Mouse (Mus musculus): ENCODE data around the gene Fuca1. TPM values are rescaled to one million over a fixed set of nuclear protein-coding genes. Genes with fewer than 3 reads are reported as not detected.

The Fuca1 gene
- total and polyA plus RNA-seq, 2 experiments from 2014 or later, result 33.2 to 67.7 TPM

GRCm38 (mm10) chr4:135950365-135950764, 29.8 kb downstream of the Fuca1 start:
- Histone ChIP-seq H3K9ac (no peak overlapping the region), H3K36me3 (ENCODE audit: insufficient read depth) (peaks cover 25% of the 10 kb centered on the region), H3K9me3 (ENCODE audit: low read length) (no peaks in the 10 kb centered on the region), H3K27me3 (ENCODE audit: insufficient read depth, low read length) (no peaks in the 10 kb centered on the region), H3K4me1 (ENCODE audit: insufficient read depth) (no peaks in the 10 kb centered on the region), H3K27ac (ENCODE audit: low read depth, low read length) (no peak overlapping the region), H3K4me2 (ENCODE audit: low read depth) (no peak overlapping the region), H3K4me3 (ENCODE audit: low read depth, low read length) (no peak overlapping the region)
- TF ChIP-seq CTCF (IDR thresholded peaks at IDR 0.05; ENCODE audit: low read depth), result no peak
- ATAC-seq (no peak), DNase-seq (no peak)
- WGBS, result 90% methylated on average over 6 of the region's 6 CpGs

- ATAC-seq, result no peak
- DNase-seq, result no peak
- Histone ChIP-seq H3K9ac (no peak overlapping the region), H3K4me3 (ENCODE audit: low read depth, low read length) (no peak overlapping the region), H3K27ac (ENCODE audit: low read depth, low read length) (no peak overlapping the region), H3K27me3 (ENCODE audit: insufficient read depth, low read length) (no peaks in the 10 kb centered on the region), H3K4me2 (ENCODE audit: low read depth) (no peak overlapping the region), H3K4me1 (ENCODE audit: insufficient read depth) (no peaks in the 10 kb centered on the region), H3K9me3 (ENCODE audit: low read length) (no peaks in the 10 kb centered on the region), H3K36me3 (ENCODE audit: insufficient read depth) (peaks cover 34% of the 10 kb centered on the region)
- peak; percentile 49 for TF ChIP-seq CTCF (IDR thresholded peaks at IDR 0.05; ENCODE audit: low read depth)
- 96% methylated on average over 3 of the region's 3 CpGs for WGBS
These were observed 31.0 kb downstream of the Fuca1 start for GRCm38 (mm10) chr4:135951505-135951904.

- H3K27ac ChIP-seq (ENCODE audit: low read depth, low read length), result no peak overlapping the region
- no peak overlapping the region for H3K9ac ChIP-seq
- DNase-seq (no peak), ATAC-seq (no peak)
- no peak overlapping the region for H3K4me3 ChIP-seq (ENCODE audit: low read depth, low read length)
- peaks cover 35% of the 10 kb centered on the region for H3K36me3 ChIP-seq (ENCODE audit: insufficient read depth)
- no peaks in the 10 kb centered on the region for H3K4me1 ChIP-seq (ENCODE audit: insufficient read depth)
- TF ChIP-seq CTCF (IDR thresholded peaks at IDR 0.05; ENCODE audit: low read depth), result no peak
- H3K9me3 ChIP-seq (ENCODE audit: low read length), result no peaks in the 10 kb centered on the region
- no peaks in the 10 kb centered on the region for H3K27me3 ChIP-seq (ENCODE audit: insufficient read depth, low read length)
- no peak overlapping the region for H3K4me2 ChIP-seq (ENCODE audit: low read depth)
- 91% methylated on average over 3 of the region's 3 CpGs for WGBS
These were observed 32.6 kb downstream of the Fuca1 start for GRCm38 (mm10) chr4:135953179-135953578.

- peak; percentile 97 for TF ChIP-seq CTCF (IDR thresholded peaks at IDR 0.05; ENCODE audit: low read depth)
- H3K9ac ChIP-seq, result no peak overlapping the region
- peaks cover 46% of the 10 kb centered on the region for H3K36me3 ChIP-seq (ENCODE audit: insufficient read depth)
These were observed 33.7 kb downstream of the Fuca1 start for GRCm38 (mm10) chr4:135954241-135954640.

GRCm38 (mm10) chr4:135955886-135956285, 35.4 kb downstream of the Fuca1 start:
- Histone ChIP-seq H3K4me3 (ENCODE audit: low read depth, low read length) (no peak overlapping the region), H3K36me3 (ENCODE audit: insufficient read depth) (peaks cover 56% of the 10 kb centered on the region), H3K4me2 (ENCODE audit: low read depth) (no peak overlapping the region), H3K4me1 (ENCODE audit: insufficient read depth) (no peaks in the 10 kb centered on the region), H3K27me3 (ENCODE audit: insufficient read depth, low read length) (no peaks in the 10 kb centered on the region), H3K9me3 (ENCODE audit: low read length) (no peaks in the 10 kb centered on the region), H3K9ac (no peak overlapping the region), H3K27ac (ENCODE audit: low read depth, low read length) (no peak overlapping the region)
- ATAC-seq, result no peak
- DNase-seq, result no peak
- no peak for TF ChIP-seq CTCF (IDR thresholded peaks at IDR 0.05; ENCODE audit: low read depth)
- 78% methylated on average over 9 of the region's 9 CpGs for WGBS

More at GRCm38 (mm10) chr4:135954241-135954640, 33.7 kb downstream of the Fuca1 start:
- H3K4me3 ChIP-seq (ENCODE audit: low read depth, low read length), result no peak overlapping the region
- no peaks in the 10 kb centered on the region for H3K9me3 ChIP-seq (ENCODE audit: low read length)
- no peak overlapping the region for H3K4me2 ChIP-seq (ENCODE audit: low read depth)
- peak; percentile 84 for DNase-seq
- no peak overlapping the region for H3K27ac ChIP-seq (ENCODE audit: low read depth, low read length)
- H3K4me1 ChIP-seq (ENCODE audit: insufficient read depth), result no peaks in the 10 kb centered on the region
- peak; percentile 75 for ATAC-seq
- H3K27me3 ChIP-seq (ENCODE audit: insufficient read depth, low read length), result no peaks in the 10 kb centered on the region
- WGBS, result 9% methylated on average over 2 of the region's 2 CpGs

GRCm38 (mm10) chr4:135958354-135958753, 37.8 kb downstream of the Fuca1 start:
- Histone ChIP-seq H3K27me3 (ENCODE audit: insufficient read depth, low read length) (no peaks in the 10 kb centered on the region), H3K27ac (ENCODE audit: low read depth, low read length) (no peak overlapping the region), H3K4me2 (ENCODE audit: low read depth) (no peak overlapping the region), H3K9ac (no peak overlapping the region), H3K9me3 (ENCODE audit: low read length) (no peaks in the 10 kb centered on the region), H3K4me3 (ENCODE audit: low read depth, low read length) (no peak overlapping the region), H3K36me3 (ENCODE audit: insufficient read depth) (peaks cover 52% of the 10 kb centered on the region), H3K4me1 (ENCODE audit: insufficient read depth) (no peaks in the 10 kb centered on the region)
- DNase-seq (no peak), ATAC-seq (no peak)
- TF ChIP-seq CTCF (IDR thresholded peaks at IDR 0.05; ENCODE audit: low read depth), result no peak
- WGBS, result 70% methylated on average over 8 of the region's 8 CpGs

GRCm38 (mm10) chr4:135960717-135961116, 40.2 kb downstream of the Fuca1 start:
- 26% methylated on average over 5 of the region's 5 CpGs for WGBS
- Histone ChIP-seq H3K4me2 (ENCODE audit: low read depth) (no peak overlapping the region), H3K9ac (no peak overlapping the region), H3K4me3 (ENCODE audit: low read depth, low read length) (no peak overlapping the region), H3K27me3 (ENCODE audit: insufficient read depth, low read length) (no peaks in the 10 kb centered on the region), H3K4me1 (ENCODE audit: insufficient read depth) (peaks cover 6% of the 10 kb centered on the region; the same call in 1 of the 2 replicates), H3K27ac (ENCODE audit: low read depth, low read length) (no peak overlapping the region), H3K36me3 (ENCODE audit: insufficient read depth) (peaks cover 41% of the 10 kb centered on the region), H3K9me3 (ENCODE audit: low read length) (no peaks in the 10 kb centered on the region)
- TF ChIP-seq CTCF (IDR thresholded peaks at IDR 0.05; ENCODE audit: low read depth), result peak; percentile 87
- DNase-seq (peak; percentile 76), ATAC-seq (no peak)
